Mouse (Mus musculus): Measurements from ENCODE around the gene Tshr. TPM values are rescaled to one million over a fixed set of nuclear protein-coding genes. Genes with fewer than 3 reads are reported as not detected.

Gene Tshr
- polyA plus RNA-seq, 1 experiment = not detected

GRCm38 (mm10) chr12:91412461-91413182 lies 28.3 kb downstream of the Tshr start:
- Histone ChIP-seq H3K4me1 (ENCODE audit: control insufficient read depth, insufficient read depth, low read length) (no peaks in the 10 kb centered on the region), H3K27ac (ENCODE audit: insufficient read depth, low read depth, low read length) (no peak overlapping the region), H3K4me3 (ENCODE audit: insufficient read depth, low read depth, low read length) (no peak overlapping the region)
- 59% methylated on average over 7 of the region's 7 CpGs for WGBS
- TF ChIP-seq CTCF (IDR thresholded peaks at IDR 0.05; ENCODE audit: insufficient read depth, low read depth, low read length) (no peak), POLR2A (IDR thresholded peaks at IDR 0.05; ENCODE audit: insufficient read depth, low read depth, low read length) (no peak)

GRCm38 (mm10) chr12:91415112-91415511 lies 30.7 kb downstream of the Tshr start:
- Histone ChIP-seq H3K4me1 (ENCODE audit: control insufficient read depth, insufficient read depth, low read length) (no peaks in the 10 kb centered on the region), H3K27ac (ENCODE audit: insufficient read depth, low read depth, low read length) (no peak overlapping the region), H3K4me3 (ENCODE audit: insufficient read depth, low read depth, low read length) (no peak overlapping the region)
- TF ChIP-seq CTCF (IDR thresholded peaks at IDR 0.05; ENCODE audit: insufficient read depth, low read depth, low read length) (no peak), POLR2A (IDR thresholded peaks at IDR 0.05; ENCODE audit: insufficient read depth, low read depth, low read length) (no peak)
- 79% methylated on average over 6 of the region's 6 CpGs for WGBS

DNA sequence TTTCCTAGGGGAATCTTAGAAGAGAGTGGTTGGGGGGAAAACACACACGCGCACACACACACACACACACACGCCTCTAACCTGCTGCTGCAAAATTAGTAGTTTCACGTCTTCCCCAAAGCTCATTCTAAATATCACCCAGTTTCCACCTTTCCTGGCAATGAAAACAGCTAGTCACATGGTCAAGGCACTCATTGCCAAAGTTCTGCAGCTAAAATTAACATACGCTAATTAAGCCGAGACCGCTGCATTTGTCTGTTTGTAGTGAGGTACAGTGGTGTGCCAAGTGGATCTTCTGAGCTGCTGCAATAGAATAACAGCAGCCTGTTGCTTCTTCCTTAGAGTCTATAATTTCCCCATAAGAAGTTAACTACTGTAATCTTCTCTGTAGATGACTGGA lies 32.5 kb downstream of the Tshr start:
- WGBS = 34% methylated on average over 7 of the region's 7 CpGs
- TF ChIP-seq POLR2A (IDR thresholded peaks at IDR 0.05; ENCODE audit: insufficient read depth, low read depth, low read length) (no peak), CTCF (IDR thresholded peaks at IDR 0.05; ENCODE audit: insufficient read depth, low read depth, low read length) (no peak)
- Histone ChIP-seq H3K4me1 (ENCODE audit: control insufficient read depth, insufficient read depth, low read length) (no peaks in the 10 kb centered on the region), H3K27ac (ENCODE audit: insufficient read depth, low read depth, low read length) (no peak overlapping the region), H3K4me3 (ENCODE audit: insufficient read depth, low read depth, low read length) (no peak overlapping the region)

DNA sequence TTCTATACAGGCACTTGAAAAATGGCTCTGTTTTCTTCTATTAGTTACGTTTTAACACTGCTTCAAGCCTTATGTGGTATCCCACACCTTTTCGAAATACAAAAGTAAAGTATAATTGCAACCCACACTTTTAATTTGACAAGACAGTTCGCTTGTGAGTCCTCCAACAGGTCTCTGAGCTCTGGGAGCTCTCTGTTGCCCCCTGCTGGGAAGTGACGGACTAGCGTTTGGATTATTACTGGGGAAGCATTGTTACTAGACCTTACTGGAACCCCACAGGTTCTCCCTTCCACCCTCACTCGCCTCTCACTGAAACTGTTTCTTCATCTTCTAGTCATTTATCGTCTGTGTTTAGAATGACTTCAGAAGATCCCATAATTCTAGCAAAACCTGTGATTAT lies 34.4 kb downstream of the Tshr start:
- Histone ChIP-seq H3K4me1 (ENCODE audit: control insufficient read depth, insufficient read depth, low read length) (no peaks in the 10 kb centered on the region), H3K27ac (ENCODE audit: insufficient read depth, low read depth, low read length) (no peak overlapping the region), H3K4me3 (ENCODE audit: insufficient read depth, low read depth, low read length) (no peak overlapping the region)
- TF ChIP-seq CTCF (IDR thresholded peaks at IDR 0.05; ENCODE audit: insufficient read depth, low read depth, low read length) = no peak
- 47% methylated on average over 7 of the region's 7 CpGs for WGBS

- TF ChIP-seq CTCF (IDR thresholded peaks at IDR 0.05; ENCODE audit: insufficient read depth, low read depth, low read length) = no peak
- TF ChIP-seq POLR2A (IDR thresholded peaks at IDR 0.05; ENCODE audit: insufficient read depth, low read depth, low read length) = no peak
- no peak overlapping the region for H3K4me3 ChIP-seq (ENCODE audit: insufficient read depth, low read depth, low read length)
- H3K27ac ChIP-seq (ENCODE audit: insufficient read depth, low read depth, low read length) = no peak overlapping the region
- 80% methylated on average over 9 of the region's 9 CpGs for WGBS
- no peaks in the 10 kb centered on the region for H3K4me1 ChIP-seq (ENCODE audit: control insufficient read depth, insufficient read depth, low read length)
Observed at GRCm38 (mm10) chr12:91421272-91421671, 36.9 kb downstream of the Tshr start.

DNA sequence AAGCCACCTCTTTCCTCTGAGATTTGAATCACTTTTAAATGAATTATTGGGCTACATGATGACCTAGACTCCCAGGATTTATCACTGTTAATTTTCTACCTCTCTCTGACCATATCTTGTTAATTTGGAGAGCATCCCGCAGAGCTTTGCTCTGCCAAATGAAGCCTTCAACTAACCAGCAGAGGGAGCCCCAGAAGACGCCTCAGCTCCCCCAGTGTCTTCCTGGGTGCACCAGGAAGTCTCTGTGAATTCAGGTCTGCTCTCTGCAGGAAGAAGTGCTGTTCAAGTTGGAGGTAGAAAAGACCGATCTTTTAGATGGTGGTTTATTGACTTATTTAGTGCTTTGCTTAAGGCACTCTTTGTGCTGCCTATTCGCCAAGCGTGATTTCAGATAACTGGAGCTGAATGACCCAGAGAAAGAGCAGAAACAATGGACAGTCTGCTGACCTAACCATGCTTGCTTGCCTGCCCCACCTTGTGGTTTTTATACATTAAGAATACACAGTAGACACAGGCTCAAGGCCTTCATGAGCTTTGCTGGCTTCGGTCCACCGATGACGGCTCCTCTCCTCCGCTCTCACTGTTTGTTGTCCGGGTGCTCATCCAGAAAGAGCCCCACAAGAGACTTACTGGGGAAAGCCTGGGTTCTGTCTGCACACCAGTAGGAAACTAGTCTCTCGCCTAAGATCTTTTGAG lies 38.9 kb downstream of the Tshr start:
- WGBS = 63% methylated on average over 11 of the region's 11 CpGs
- peak; percentile 71 for TF ChIP-seq CTCF (IDR thresholded peaks at IDR 0.05; ENCODE audit: insufficient read depth, low read depth, low read length)
- TF ChIP-seq POLR2A (IDR thresholded peaks at IDR 0.05; ENCODE audit: insufficient read depth, low read depth, low read length) = no peak
- Histone ChIP-seq H3K4me1 (ENCODE audit: control insufficient read depth, insufficient read depth, low read length) (no peaks in the 10 kb centered on the region), H3K27ac (ENCODE audit: insufficient read depth, low read depth, low read length) (no peak overlapping the region), H3K4me3 (ENCODE audit: insufficient read depth, low read depth, low read length) (no peak overlapping the region)

DNA sequence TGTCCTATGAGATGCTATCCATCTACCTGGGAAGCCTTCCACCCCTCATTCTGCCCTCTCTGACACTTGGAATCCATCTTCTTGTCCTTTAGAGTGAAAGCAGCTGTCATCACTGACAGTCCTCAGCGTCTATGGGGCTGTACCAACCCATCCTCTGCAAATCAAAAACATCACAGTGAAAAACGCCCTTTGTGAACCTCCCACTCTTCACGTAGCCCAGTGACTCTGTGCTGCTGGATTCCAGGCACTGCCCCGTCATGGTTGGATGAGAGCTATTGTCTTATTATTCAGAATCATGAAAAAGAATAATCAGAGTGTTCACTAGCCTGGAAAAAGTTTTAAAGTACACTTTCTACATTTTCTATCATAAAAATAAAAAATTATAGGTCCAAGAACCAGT lies 42.1 kb downstream of the Tshr start:
- no peak overlapping the region for H3K4me3 ChIP-seq (ENCODE audit: insufficient read depth, low read depth, low read length)
- TF ChIP-seq POLR2A (IDR thresholded peaks at IDR 0.05; ENCODE audit: insufficient read depth, low read depth, low read length) = no peak
- TF ChIP-seq CTCF (IDR thresholded peaks at IDR 0.05; ENCODE audit: insufficient read depth, low read depth, low read length) = no peak
- no peaks in the 10 kb centered on the region for H3K4me1 ChIP-seq (ENCODE audit: control insufficient read depth, insufficient read depth, low read length)
- no peak overlapping the region for H3K27ac ChIP-seq (ENCODE audit: insufficient read depth, low read depth, low read length)
- WGBS = 61% methylated on average over 4 of the region's 4 CpGs

- TF ChIP-seq POLR2A (IDR thresholded peaks at IDR 0.05; ENCODE audit: insufficient read depth, low read depth, low read length) (no peak), CTCF (IDR thresholded peaks at IDR 0.05; ENCODE audit: insufficient read depth, low read depth, low read length) (no peak)
- Histone ChIP-seq H3K4me3 (ENCODE audit: insufficient read depth, low read depth, low read length) (no peak overlapping the region), H3K27ac (ENCODE audit: insufficient read depth, low read depth, low read length) (no peak overlapping the region), H3K4me1 (ENCODE audit: control insufficient read depth, insufficient read depth, low read length) (no peaks in the 10 kb centered on the region)
- WGBS = 87% methylated on average over 2 of the region's 2 CpGs
Observed at GRCm38 (mm10) chr12:91427129-91427528, 42.8 kb downstream of the Tshr start.

DNA sequence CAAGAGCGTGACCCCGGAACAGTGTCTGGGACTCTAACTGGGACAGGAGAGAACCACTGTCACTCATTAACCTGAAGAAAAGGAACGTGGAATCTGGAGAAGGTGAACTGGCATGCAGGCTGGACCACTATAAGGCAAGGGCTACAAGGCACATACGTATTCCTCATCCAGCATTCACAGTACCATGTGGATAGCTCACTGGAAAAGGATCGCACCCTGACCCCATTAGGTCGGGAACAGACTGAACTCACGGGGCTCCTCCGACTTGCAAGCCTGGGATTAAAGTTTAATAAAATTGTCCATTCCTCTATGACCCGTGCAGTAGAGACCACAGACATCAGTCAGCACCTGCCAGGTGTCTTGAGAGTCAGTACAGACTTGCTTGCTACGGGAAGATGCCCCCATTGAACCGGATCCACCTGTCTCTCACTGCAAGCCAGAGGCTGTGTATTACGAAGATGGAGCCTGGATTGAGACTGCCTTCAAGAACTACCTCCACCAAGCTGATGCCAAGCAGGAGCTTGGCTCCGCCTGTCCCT lies 97.9 kb downstream of the Tshr start:
- TF ChIP-seq POLR2A (IDR thresholded peaks at IDR 0.05; ENCODE audit: insufficient read depth, low read depth, low read length) (no peak), CTCF (IDR thresholded peaks at IDR 0.05; ENCODE audit: insufficient read depth, low read depth, low read length) (no peak)
- no peaks in the 10 kb centered on the region for H3K4me1 ChIP-seq (ENCODE audit: control insufficient read depth, insufficient read depth, low read length)
- H3K27ac ChIP-seq (ENCODE audit: insufficient read depth, low read depth, low read length) = no peak overlapping the region
- H3K4me3 ChIP-seq (ENCODE audit: insufficient read depth, low read depth, low read length) = no peak overlapping the region
- 94% methylated on average over 13 of the region's 13 CpGs for WGBS

All from olfactory bulb, adult 2 months (tissue).